Mouse (Mus musculus): ENCODE measurements around the gene Gm45062. TPM values are rescaled to one million over a fixed set of nuclear protein-coding genes. Genes with fewer than 3 reads are reported as not detected.

Gene Gm45062
- polyA plus RNA-seq, 1 experiment: not detected

GRCm38 (mm10) chr6:8617369-8617768 lies 358.1 kb downstream of the Gm45062 start:
- no peak for TF ChIP-seq GATA1 (IDR thresholded peaks at IDR 0.05; ENCODE audit: low read length)
- no peak for TF ChIP-seq TAL1 (IDR thresholded peaks at IDR 0.05; ENCODE audit: low read length)
- Histone ChIP-seq H3K9me3 (ENCODE audit: control insufficient read depth, low read length) (no peaks in the 10 kb centered on the region), H3K4me3 (replicated peaks) (no peak overlapping the region), H3K36me3 (ENCODE audit: control insufficient read depth) (no peaks in the 10 kb centered on the region), H3K27me3 (ENCODE audit: control insufficient read depth) (no peaks in the 10 kb centered on the region), H3K4me1 (ENCODE audit: control insufficient read depth) (peaks cover 14% of the 10 kb centered on the region)

GRCm38 (mm10) chr6:8619582-8620350 lies 360.5 kb downstream of the Gm45062 start:
- H3K27me3 ChIP-seq (ENCODE audit: control insufficient read depth): no peaks in the 10 kb centered on the region
- H3K9me3 ChIP-seq (ENCODE audit: control insufficient read depth, low read length): no peaks in the 10 kb centered on the region
- H3K4me3 ChIP-seq (replicated peaks): no peak overlapping the region
- H3K36me3 ChIP-seq (ENCODE audit: control insufficient read depth): no peaks in the 10 kb centered on the region
- TF ChIP-seq TAL1 (IDR thresholded peaks at IDR 0.05; ENCODE audit: low read length): no peak
- no peak for TF ChIP-seq GATA1 (IDR thresholded peaks at IDR 0.05; ENCODE audit: low read length)
- H3K4me1 ChIP-seq (ENCODE audit: control insufficient read depth): peaks cover 14% of the 10 kb centered on the region

GRCm38 (mm10) chr6:8623045-8623444 lies 363.8 kb downstream of the Gm45062 start:
- Histone ChIP-seq H3K4me1 (ENCODE audit: control insufficient read depth) (peaks cover 14% of the 10 kb centered on the region), H3K4me3 (replicated peaks) (no peak overlapping the region), H3K27me3 (ENCODE audit: control insufficient read depth) (no peaks in the 10 kb centered on the region), H3K9me3 (ENCODE audit: control insufficient read depth, low read length) (no peaks in the 10 kb centered on the region), H3K36me3 (ENCODE audit: control insufficient read depth) (no peaks in the 10 kb centered on the region)
- no peak for TF ChIP-seq TAL1 (IDR thresholded peaks at IDR 0.05; ENCODE audit: low read length)
- no peak for TF ChIP-seq GATA1 (IDR thresholded peaks at IDR 0.05; ENCODE audit: low read length)

GRCm38 (mm10) chr6:8628226-8628625 lies 369.0 kb downstream of the Gm45062 start:
- no peak for TF ChIP-seq TAL1 (IDR thresholded peaks at IDR 0.05; ENCODE audit: low read length)
- TF ChIP-seq GATA1 (IDR thresholded peaks at IDR 0.05; ENCODE audit: low read length): no peak
- Histone ChIP-seq H3K27me3 (ENCODE audit: control insufficient read depth) (no peaks in the 10 kb centered on the region; the same call in 1 of the 2 replicates), H3K4me3 (replicated peaks) (no peak overlapping the region), H3K4me1 (ENCODE audit: control insufficient read depth) (peaks cover 11% of the 10 kb centered on the region), H3K9me3 (ENCODE audit: control insufficient read depth, low read length) (no peaks in the 10 kb centered on the region), H3K36me3 (ENCODE audit: control insufficient read depth) (no peaks in the 10 kb centered on the region)

- H3K27me3 ChIP-seq (ENCODE audit: control insufficient read depth): no peaks in the 10 kb centered on the region; the same call in 1 of the 2 replicates
- no peaks in the 10 kb centered on the region for H3K9me3 ChIP-seq (ENCODE audit: control insufficient read depth, low read length)
- no peak for TF ChIP-seq TAL1 (IDR thresholded peaks at IDR 0.05; ENCODE audit: low read length)
- TF ChIP-seq GATA1 (IDR thresholded peaks at IDR 0.05; ENCODE audit: low read length): no peak
- H3K36me3 ChIP-seq (ENCODE audit: control insufficient read depth): no peaks in the 10 kb centered on the region
- H3K4me1 ChIP-seq (ENCODE audit: control insufficient read depth): peaks cover 11% of the 10 kb centered on the region
- no peak overlapping the region for H3K4me3 ChIP-seq (replicated peaks)
These were observed 369.5 kb downstream of the Gm45062 start for GRCm38 (mm10) chr6:8628715-8629267.

GRCm38 (mm10) chr6:8630531-8630930 lies 371.3 kb downstream of the Gm45062 start:
- H3K27me3 ChIP-seq (ENCODE audit: control insufficient read depth): no peaks in the 10 kb centered on the region; the same call in 1 of the 2 replicates
- no peaks in the 10 kb centered on the region for H3K9me3 ChIP-seq (ENCODE audit: control insufficient read depth, low read length)
- no peaks in the 10 kb centered on the region for H3K36me3 ChIP-seq (ENCODE audit: control insufficient read depth)
- peaks cover 11% of the 10 kb centered on the region for H3K4me1 ChIP-seq (ENCODE audit: control insufficient read depth)
- no peak overlapping the region for H3K4me3 ChIP-seq (replicated peaks)
- TF ChIP-seq TAL1 (IDR thresholded peaks at IDR 0.05; ENCODE audit: low read length) (no peak), GATA1 (IDR thresholded peaks at IDR 0.05; ENCODE audit: low read length) (no peak)

- Histone ChIP-seq H3K9me3 (ENCODE audit: control insufficient read depth, low read length) (no peaks in the 10 kb centered on the region), H3K4me1 (ENCODE audit: control insufficient read depth) (peaks cover 11% of the 10 kb centered on the region), H3K4me3 (replicated peaks) (no peak overlapping the region), H3K27me3 (ENCODE audit: control insufficient read depth) (no peaks in the 10 kb centered on the region; the same call in 1 of the 2 replicates), H3K36me3 (ENCODE audit: control insufficient read depth) (no peaks in the 10 kb centered on the region)
- TF ChIP-seq TAL1 (IDR thresholded peaks at IDR 0.05; ENCODE audit: low read length) (no peak), GATA1 (IDR thresholded peaks at IDR 0.05; ENCODE audit: low read length) (no peak)
These were observed 372.1 kb downstream of the Gm45062 start for GRCm38 (mm10) chr6:8631362-8631761.

- Histone ChIP-seq H3K27me3 (ENCODE audit: control insufficient read depth) (no peaks in the 10 kb centered on the region; the same call in 1 of the 2 replicates), H3K4me1 (ENCODE audit: control insufficient read depth) (peaks cover 11% of the 10 kb centered on the region), H3K36me3 (ENCODE audit: control insufficient read depth) (no peaks in the 10 kb centered on the region), H3K4me3 (replicated peaks) (no peak overlapping the region), H3K9me3 (ENCODE audit: control insufficient read depth, low read length) (no peaks in the 10 kb centered on the region)
- TF ChIP-seq TAL1 (IDR thresholded peaks at IDR 0.05; ENCODE audit: low read length): no peak
- TF ChIP-seq GATA1 (IDR thresholded peaks at IDR 0.05; ENCODE audit: low read length): no peak
These were observed 372.9 kb downstream of the Gm45062 start for GRCm38 (mm10) chr6:8631986-8632632.

GRCm38 (mm10) chr6:8632701-8633100 lies 373.5 kb downstream of the Gm45062 start:
- no peaks in the 10 kb centered on the region for H3K9me3 ChIP-seq (ENCODE audit: control insufficient read depth, low read length)
- no peaks in the 10 kb centered on the region; the same call in 1 of the 2 replicates for H3K27me3 ChIP-seq (ENCODE audit: control insufficient read depth)
- H3K36me3 ChIP-seq (ENCODE audit: control insufficient read depth): no peaks in the 10 kb centered on the region
- H3K4me3 ChIP-seq (replicated peaks): no peak overlapping the region
- peaks cover 11% of the 10 kb centered on the region for H3K4me1 ChIP-seq (ENCODE audit: control insufficient read depth)
- TF ChIP-seq GATA1 (IDR thresholded peaks at IDR 0.05; ENCODE audit: low read length) (no peak), TAL1 (IDR thresholded peaks at IDR 0.05; ENCODE audit: low read length) (no peak)

All from erythroblast, embryonic 14.5 days (primary cell).